Mouse (Mus musculus): ENCODE data around the gene Slc31a2. TPM values are rescaled to one million over a fixed set of nuclear protein-coding genes. Genes with fewer than 3 reads are reported as not detected.
A peak's percentile ranks its signal among the peaks of the same experiment; 100 is the strongest.
"Not testable (repeated sequence)": the region's sequence is repeated elsewhere in the genome, so short reads cannot be mapped to it uniquely, and the experiment has no call there.

Gene Slc31a2
- total RNA-seq (2021) = 1 to 10 TPM; 8.5 to 8.7 TPM
- long read RNA-seq, experiment 1, transcript Slc31a2-201 (4 exons, 1,820 nt) = major isoform, 8 of 12 reads
- long read RNA-seq, experiment 1, partial matches to known transcripts = 2 of 12 reads
- long read RNA-seq, experiment 1, other reads (novel, unspliced or antisense) = 2 of 12 reads
- long read RNA-seq, experiment 2, transcript Slc31a2-201 (4 exons, 1,820 nt) = major isoform, 8 of 10 reads
- long read RNA-seq, experiment 2, partial matches to known transcripts = 0 of 10 reads
- long read RNA-seq, experiment 2, other reads (novel, unspliced or antisense) = 2 of 10 reads

- DNase-seq (ENCODE audit: low spot score in 2 of 2) = no peak
These were observed at the start of gene Slc31a2 for GRCm38 (mm10) chr4:62262276-62262675. Slc31a2 (plus strand) TSS chr4:62262562.

GRCm38 (mm10) chr4:62213490-62213889, 48.9 kb upstream of the Slc31a2 start:
- no peak for DNase-seq (ENCODE audit: low spot score in 2 of 2)

- DNase-seq (ENCODE audit: low spot score in 2 of 2) = peak; percentile 29 to 69
These were observed 34.0 kb upstream of the Slc31a2 start for GRCm38 (mm10) chr4:62228391-62228790.

- DNase-seq (ENCODE audit: low spot score in 2 of 2) = no peak
These were observed 32.9 kb upstream of the Slc31a2 start for GRCm38 (mm10) chr4:62229448-62229847.

- no peak for DNase-seq (ENCODE audit: low spot score in 2 of 2)
These were observed 32.2 kb upstream of the Slc31a2 start for GRCm38 (mm10) chr4:62230153-62230552.

GRCm38 (mm10) chr4:62230769-62231168, 31.6 kb upstream of the Slc31a2 start, which contains the start of gene Zfp37:
Zfp37 (minus strand) TSS chr4:62231047.
- no peak for DNase-seq (ENCODE audit: low spot score in 2 of 2)

- DNase-seq (ENCODE audit: low spot score in 2 of 2) = no peak
These were observed 21.8 kb upstream of the Slc31a2 start for GRCm38 (mm10) chr4:62240586-62240985.

- no peak for DNase-seq (ENCODE audit: low spot score in 2 of 2)
These were observed 14.0 kb upstream of the Slc31a2 start for GRCm38 (mm10) chr4:62248328-62248727.

- no peak for DNase-seq (ENCODE audit: low spot score in 2 of 2)
These were observed 11.3 kb upstream of the Slc31a2 start for GRCm38 (mm10) chr4:62250896-62251544.

- no peak for DNase-seq (ENCODE audit: low spot score in 2 of 2)
These were observed 10.6 kb upstream of the Slc31a2 start for GRCm38 (mm10) chr4:62251776-62252175.

GRCm38 (mm10) chr4:62254551-62254950, 7.8 kb upstream of the Slc31a2 start:
- DNase-seq (ENCODE audit: low spot score in 2 of 2) = no peak

- no peak for DNase-seq (ENCODE audit: low spot score in 2 of 2)
These were observed 5.4 kb upstream of the Slc31a2 start for GRCm38 (mm10) chr4:62256931-62257330.

- DNase-seq (ENCODE audit: low spot score in 2 of 2) = no peak
These were observed 927 bp downstream of the Slc31a2 start for GRCm38 (mm10) chr4:62263133-62263844.

- no peak for DNase-seq (ENCODE audit: low spot score in 2 of 2)
These were observed 2.9 kb downstream of the Slc31a2 start for GRCm38 (mm10) chr4:62265154-62265836.

- DNase-seq (ENCODE audit: low spot score in 2 of 2) = not testable (repeated sequence)
These were observed 3.7 kb downstream of the Slc31a2 start for GRCm38 (mm10) chr4:62266016-62266415.

GRCm38 (mm10) chr4:62267101-62267500, 4.7 kb downstream of the Slc31a2 start:
- DNase-seq (ENCODE audit: low spot score in 2 of 2) = no peak

- DNase-seq (ENCODE audit: low spot score in 2 of 2) = peak in 1 of 2 experiments; percentile 0
These were observed 10.3 kb downstream of the Slc31a2 start for GRCm38 (mm10) chr4:62272696-62273095.

GRCm38 (mm10) chr4:62273916-62274315, 11.6 kb downstream of the Slc31a2 start:
- DNase-seq (ENCODE audit: low spot score in 2 of 2) = peak in 1 of 2 experiments; percentile 0

- DNase-seq (ENCODE audit: low spot score in 2 of 2) = peak in 1 of 2 experiments; percentile 6
These were observed 12.6 kb downstream of the Slc31a2 start for GRCm38 (mm10) chr4:62274841-62275536.

- no peak for DNase-seq (ENCODE audit: low spot score in 2 of 2)
These were observed 14.3 kb downstream of the Slc31a2 start for GRCm38 (mm10) chr4:62276642-62277041.

- no peak for DNase-seq (ENCODE audit: low spot score in 2 of 2)
These were observed 14.9 kb downstream of the Slc31a2 start for GRCm38 (mm10) chr4:62277222-62277621.

All from left cerebral cortex, adult 18-20 months (tissue).